Mouse (Mus musculus) lung, adult 2 months (tissue): ENCODE data around the gene Bptf.

Experiments used
- CTCF ChIP-seq: fragments of 200-500 bp; IDR thresholded peaks from 2 replicates; pipeline ENCODE4 v1.5.1; 2011; ENCODE audit warnings: mild to moderate bottlenecking, low read length, control low read depth; ENCODE audit not compliant: insufficient read depth
- POLR2A ChIP-seq: fragments of 200-500 bp; IDR thresholded peaks from 2 replicates; pipeline ENCODE4 v1.6.1; 2011; ENCODE audit warnings: low read depth, mild to moderate bottlenecking, control low read depth, low read length, borderline replicate concordance; ENCODE audit errors: extremely low read depth

- TF ChIP-seq POLR2A, result no peak
- peak; percentile 44 for TF ChIP-seq CTCF
These were observed 19.9 kb upstream of the Bptf start for GRCm38 (mm10) chr11:107151809-107152208.
